Mouse (Mus musculus) spleen, adult 12 weeks (tissue): ENCODE measurements around the gene Pafah1b3.

Experiments used
- DNase-seq: peaks from one replicate; pipeline ENCODE4 v3.0.0; 2022; ENCODE audit warnings: low spot score

Pafah1b3 gene

GRCm38 (mm10) chr7:25281734-25282601 is 15.8 kb downstream of the Pafah1b3 start:
- peak; percentile 96 for DNase-seq

GRCm38 (mm10) chr7:25281166-25281733 is 16.5 kb downstream of the Pafah1b3 start:
- no peak for DNase-seq

- DNase-seq: no peak
Measured at GRCm38 (mm10) chr7:25279861-25280791, 17.7 kb downstream of the Pafah1b3 start.

- peak; percentile 78 for DNase-seq
Measured at GRCm38 (mm10) chr7:25279076-25279860, 18.5 kb downstream of the Pafah1b3 start.

GRCm38 (mm10) chr7:25278341-25279075 is 19.3 kb downstream of the Pafah1b3 start:
- DNase-seq: peak; percentile 85

GRCm38 (mm10) chr7:25277998-25278340 is 19.8 kb downstream of the Pafah1b3 start:
- no peak for DNase-seq

- DNase-seq: no peak
Measured at GRCm38 (mm10) chr7:25277405-25277804, 20.4 kb downstream of the Pafah1b3 start.

- DNase-seq: no peak
Measured at GRCm38 (mm10) chr7:25275555-25276298, 22.1 kb downstream of the Pafah1b3 start.

GRCm38 (mm10) chr7:25274996-25275395 is 22.8 kb downstream of the Pafah1b3 start:
- DNase-seq: no peak

GRCm38 (mm10) chr7:25274571-25274970 is 23.2 kb downstream of the Pafah1b3 start:
- DNase-seq: no peak

- no peak for DNase-seq
Measured at GRCm38 (mm10) chr7:25273259-25274241, 24.2 kb downstream of the Pafah1b3 start.

- DNase-seq: no peak
Measured at GRCm38 (mm10) chr7:25272445-25273258, 25.1 kb downstream of the Pafah1b3 start.

GRCm38 (mm10) chr7:25271651-25272444 is 25.9 kb downstream of the Pafah1b3 start:
- DNase-seq: no peak

- DNase-seq: no peak
Measured at GRCm38 (mm10) chr7:25270652-25271633, 26.8 kb downstream of the Pafah1b3 start.

GRCm38 (mm10) chr7:25269545-25270271 is 28.1 kb downstream of the Pafah1b3 start:
- no peak for DNase-seq
